Comparison of ENCODE assay signal across 27 mouse cellular contexts in genomic region chr15:84398617-84399016, GRCm38 (mm10). TPM values are rescaled to one million over a fixed set of nuclear protein-coding genes. Genes with fewer than 3 reads are reported as not detected.
A peak's percentile ranks its signal among the peaks of the same experiment; 100 is the strongest.
DNase-seq lines count a peak whose midpoint lies in the region; ATAC-seq and TF ChIP-seq lines count a peak whose summit lies in the region.
"Had no signal": no experiment of that assay in that cellular context is flagged by ENCODE, and none has a peak within 500 bp of the region (broad histone marks: within the 10 kb centered on the region; RNA-seq: fewer than 3 reads in every experiment).

No protein-coding gene starts in this region.

- H3K27me3 ChIP-seq in lung, postnatal 0 days (replicated peaks; ENCODE audit: insufficient read depth, low read length) = no peaks in the 10 kb centered on the region
- H3K27me3 ChIP-seq in C2C12 (ENCODE audit: control insufficient read depth, insufficient read depth, insufficient read length) (peaks cover 15% of the 10 kb centered on the region), myocyte (ENCODE audit: control insufficient read depth, insufficient read depth, insufficient read length) (peaks cover 7% of the 10 kb centered on the region)
- H3K27me3 ChIP-seq: hindbrain, embryonic 15.5 days; intestine, embryonic 15.5 days; limb, embryonic 12.5 days had no signal

- TF ChIP-seq CTCF in lung, postnatal 0 days (IDR thresholded peaks at IDR 0.05) = no peak
- no peak for TF ChIP-seq CTCF in C2C12 (IDR thresholded peaks at IDR 0.05; ENCODE audit: control insufficient read depth, insufficient read depth, insufficient read length)

- no peaks in the 10 kb centered on the region for H3K36me3 ChIP-seq in lung, postnatal 0 days (ENCODE audit: insufficient read depth, low read length)
- no peaks in the 10 kb centered on the region for H3K36me3 ChIP-seq in C2C12 (ENCODE audit: control insufficient read depth, insufficient read depth)
- no peaks in the 10 kb centered on the region for H3K36me3 ChIP-seq in myocyte (ENCODE audit: control insufficient read depth, insufficient read depth)
- H3K36me3 ChIP-seq: G1E; heart, embryonic 13.5 days; hindbrain, embryonic 15.5 days; intestine, embryonic 15.5 days; limb, embryonic 12.5 days had no signal

- H3K79me2 ChIP-seq in C2C12 (ENCODE audit: control insufficient read depth, insufficient read depth) = no peaks in the 10 kb centered on the region
- no peaks in the 10 kb centered on the region for H3K79me2 ChIP-seq in myocyte (ENCODE audit: control insufficient read depth, insufficient read depth)

- peak; percentile 17 for DNase-seq in lung, postnatal 0 days (ENCODE audit: low spot score)
- DNase-seq in lung, postnatal 25 days (ENCODE audit: low spot score) = no peak
- peak; percentile 43 for DNase-seq in Muller cell, postnatal 12 days (ENCODE audit: inconsistent ontology term)
- no peak for DNase-seq in left cerebral cortex, postnatal 4 days
- no peak for DNase-seq in kidney, postnatal 10 days
- DNase-seq: adrenal gland, adult 2 months; adrenal gland, postnatal 36 days; cerebellum, adult 18-20 months; forebrain, postnatal 0 days; heart, adult 2 months; heart, postnatal 10 days; kidney, adult 2 months; kidney, postnatal 4 days; layer of hippocampus, adult 9-11 months; right cerebral cortex, postnatal 4 days; thymus, adult 18-20 months; thymus, postnatal 25 days had no signal

- H3K27ac ChIP-seq in lung, postnatal 0 days (ENCODE audit: low read length) = no peak overlapping the region
- H3K27ac ChIP-seq: heart, adult 2 months; heart, embryonic 13.5 days; hindbrain, embryonic 15.5 days; intestine, embryonic 15.5 days; limb, embryonic 12.5 days; stomach, postnatal 0 days had no signal

- no peak overlapping the region for H3K9ac ChIP-seq in lung, postnatal 0 days (replicated peaks; ENCODE audit: low read depth)
- H3K9ac ChIP-seq: forebrain, postnatal 0 days; heart, embryonic 13.5 days; hindbrain, embryonic 15.5 days; intestine, embryonic 15.5 days; limb, embryonic 12.5 days had no signal

- H3K4me3 ChIP-seq in lung, postnatal 0 days (ENCODE audit: low read depth, low read length) = no peak overlapping the region
- H3K4me3 ChIP-seq in C2C12 (ENCODE audit: insufficient read depth, poor library complexity, severe bottlenecking) (no peak overlapping the region), myocyte (no peak overlapping the region)
- H3K4me3 ChIP-seq: erythroblast, embryonic 14.5 days; heart, adult 2 months; heart, embryonic 13.5 days; hindbrain, embryonic 15.5 days; intestine, embryonic 15.5 days; limb, embryonic 12.5 days had no signal

- no peaks in the 10 kb centered on the region for H3K4me1 ChIP-seq in lung, postnatal 0 days (ENCODE audit: insufficient read depth, low read depth, low read length)
- H3K4me1 ChIP-seq: heart, embryonic 13.5 days had no signal

- no peaks in the 10 kb centered on the region for H3K9me3 ChIP-seq in lung, postnatal 0 days (ENCODE audit: low read length)
- H3K9me3 ChIP-seq: heart, embryonic 13.5 days; hindbrain, embryonic 15.5 days; intestine, embryonic 15.5 days; limb, embryonic 12.5 days had no signal

- TF ChIP-seq POLR2A in myocyte (IDR thresholded peaks at IDR 0.05; ENCODE audit: insufficient read length, low read depth) = no peak

- H3ac ChIP-seq in C2C12 (ENCODE audit: control insufficient read depth, insufficient read length, low read depth) (no peak overlapping the region), myocyte (ENCODE audit: control insufficient read depth, insufficient read length) (no peak overlapping the region)

- WGBS in lung, postnatal 0 days = 74% methylated on average over 4 of the region's 4 CpGs

- H3K79me3 ChIP-seq in C2C12 (ENCODE audit: low read depth) = no peaks in the 10 kb centered on the region

- no peak overlapping the region for H3K4me2 ChIP-seq in lung, postnatal 0 days (replicated peaks; ENCODE audit: low read depth, low read length)
- no peak overlapping the region for H3K4me2 ChIP-seq in myocyte (ENCODE audit: low read depth)
- H3K4me2 ChIP-seq: heart, embryonic 13.5 days; hindbrain, embryonic 15.5 days; intestine, embryonic 15.5 days; limb, embryonic 12.5 days had no signal

- ATAC-seq in lung, postnatal 0 days = no peak
- ATAC-seq: forebrain, postnatal 0 days; intestine, embryonic 15.5 days had no signal

- intact Hi-C loops in left cerebral cortex, postnatal 4 days (cut with DNase I) = no loop called here

- no peak for TF ChIP-seq EP300 in lung, postnatal 0 days (IDR thresholded peaks at IDR 0.05)

TF ChIP-seq in C2C12, 6 proteins besides CTCF, POLR2A, EP300 and RAD21:
- peak; percentile 4 for TF ChIP-seq CEBPB (IDR thresholded peaks at IDR 0.05; ENCODE audit: low read depth)
- no peak for TF ChIP-seq MYOG (IDR thresholded peaks at IDR 0.05; ENCODE audit: control insufficient read depth, extremely low read depth, insufficient read length)

TF ChIP-seq in myocyte, 11 proteins besides CTCF, POLR2A, EP300 and RAD21:
- no peak for TF ChIP-seq MAX (IDR thresholded peaks at IDR 0.05; ENCODE audit: low read depth)
- no peak for TF ChIP-seq MYOG (IDR thresholded peaks at IDR 0.05; ENCODE audit: control insufficient read depth in 1 of 3, insufficient read depth in 1 of 3, insufficient read length in 2 of 3, low read depth in 2 of 3)
- TF ChIP-seq CEBPB (IDR thresholded peaks at IDR 0.05; ENCODE audit: insufficient read depth, poor library complexity, severe bottlenecking) = peak; percentile 95

RNA-seq across cellular contexts. Expression of gene Shisal1, which starts 48.3 kb away (rescaled TPM):
- polyA plus RNA-seq in lung, postnatal 0 days (2015; fragmentation: Nextera tagmentation; extraction: Ambion mirVana) = 0.06 and 0.08 TPM in 2 replicates
- polyA plus RNA-seq in C2C12 (2012; fragmentation: generic; extraction: Trizol) (not detected), myocyte (2012; fragmentation: generic; extraction: Trizol) (2.2 TPM)
- 10 to 100 TPM; 31.5 to 42.0 TPM for total RNA-seq in left cerebral cortex, postnatal 4 days (2021)
- total RNA-seq: common myeloid progenitor, adult 5-6 weeks had no signal
- polyA plus RNA-seq: erythroblast, embryonic 14.5 days; G1E had no signal

Comparison
In these comparisons a context has a peak if more than half of its experiments do, and no peak if none do; other contexts are left out.
1. DNase-seq: peak in lung, postnatal 0 days (single experiment) and Muller cell, postnatal 12 days (single experiment); none in lung, postnatal 25 days (single experiment), left cerebral cortex, postnatal 4 days (single experiment) and kidney, postnatal 10 days (single experiment).